Mouse (Mus musculus) lung, adult 2 months (tissue): ENCODE data around the gene Col8a2.

ENCODE experiments used
- CTCF ChIP-seq: fragments of 200-500 bp; IDR thresholded peaks from 2 replicates; pipeline ENCODE4 v1.5.1; 2011; ENCODE audit warnings: mild to moderate bottlenecking, low read length, control low read depth; ENCODE audit not compliant: insufficient read depth
- POLR2A ChIP-seq: fragments of 200-500 bp; IDR thresholded peaks from 2 replicates; pipeline ENCODE4 v1.6.1; 2011; ENCODE audit warnings: low read depth, mild to moderate bottlenecking, control low read depth, low read length, borderline replicate concordance; ENCODE audit errors: extremely low read depth

- no peak for TF ChIP-seq CTCF
- no peak for TF ChIP-seq POLR2A
Observed at GRCm38 (mm10) chr4:126315931-126316330, 29.3 kb downstream of the Col8a2 start.
